Mouse (Mus musculus) heart, postnatal 25 days (tissue): ENCODE results near the gene Ogn. TPM values are rescaled to one million over a fixed set of nuclear protein-coding genes. Genes with fewer than 3 reads are reported as not detected.
"Not testable (repeated sequence)": the region's sequence is repeated elsewhere in the genome, so short reads cannot be mapped to it uniquely, and the experiment has no call there.

Experiments
- DNase-seq: peaks from one replicate; pipeline ENCODE4 v3.0.0; 2022; ENCODE audit warnings: low spot score
- intact Hi-C: fragments of 180-260 bp; cut with DNase I; formaldehyde crosslinking; loops from one replicate; pipeline ENCODE4 v1.15.1; 2025
- total RNA-seq, 2 experiments: library from RNA; stranded (reverse); gene quantifications; 2 replicates each; pipeline ENCODE4 v1.2.3; 2021

The Ogn gene
- total RNA-seq, result 10 to 100 TPM; 85.5 to 89.3 TPM

DNA sequence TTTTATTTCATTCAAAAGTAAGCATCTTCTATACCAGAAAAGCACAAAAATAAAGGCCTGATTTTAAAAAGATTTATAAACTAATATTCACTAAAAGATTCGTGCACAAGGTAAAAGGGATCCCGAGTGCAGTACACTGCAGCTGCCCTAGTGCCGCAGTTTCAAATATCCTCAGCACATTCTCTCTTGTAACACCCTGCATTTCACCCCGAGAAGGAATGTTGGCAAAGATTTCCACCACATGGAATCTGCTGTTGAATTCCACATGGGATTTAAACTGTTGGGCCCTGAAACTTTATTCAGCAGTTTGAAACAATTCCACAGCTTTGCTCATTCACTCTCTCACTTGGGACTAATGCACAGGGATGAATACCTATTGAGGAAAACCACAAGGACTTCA is at the start of gene Ogn:
Gene Ogn, plus strand, starts transcription at position 333 of the 400 bp plus-strand sequence.
- intact Hi-C loops, result no loop called here
- peak; percentile 31 for DNase-seq

DNA sequence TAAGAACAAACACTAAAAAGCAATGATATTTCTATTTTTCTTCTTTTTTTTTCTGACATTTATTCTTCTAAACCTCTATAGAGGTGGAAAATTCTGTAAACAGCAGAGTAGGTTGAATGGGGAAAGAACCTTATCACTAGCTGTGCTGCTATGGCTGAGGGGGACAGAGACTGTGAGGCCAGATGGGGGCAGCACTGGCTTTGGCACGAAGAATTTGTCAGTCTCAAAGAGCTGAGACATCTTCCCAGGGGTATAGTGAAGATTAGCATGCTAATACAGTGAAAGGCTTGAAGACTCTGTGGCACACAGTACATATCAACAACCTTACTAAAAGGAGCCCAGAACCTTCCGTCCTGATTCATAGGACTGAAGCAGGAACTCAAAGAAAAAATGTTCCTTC is 48.7 kb upstream of the Ogn start:
- DNase-seq, result no peak

DNA sequence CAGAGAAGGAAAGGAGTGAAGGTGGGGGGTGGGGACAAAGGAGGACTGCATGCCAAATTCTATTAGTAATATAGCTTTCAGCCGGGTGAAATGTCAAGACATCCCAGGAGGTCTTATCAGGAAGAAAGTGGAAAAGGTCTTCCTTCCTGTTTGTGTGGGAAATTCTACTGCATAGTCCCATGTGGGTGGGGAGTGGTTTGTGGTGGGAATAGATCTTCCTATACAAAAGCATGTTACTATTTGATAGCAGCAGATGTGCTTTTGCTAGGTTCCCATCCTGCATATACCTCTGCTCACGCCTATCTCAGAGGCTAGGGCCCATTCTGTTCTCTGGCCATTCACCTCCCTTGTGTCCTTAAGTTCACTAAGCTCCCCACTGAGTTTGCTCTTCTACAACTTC is 47.0 kb upstream of the Ogn start:
- intact Hi-C loops, result loop anchor here (2.0 to 5.0 kb wide), 3 partner anchors 20 to 114 kb away; no protein-coding TSS in a partner anchor
- DNase-seq, result no peak

More for the DNA sequence above, 48.7 kb upstream of the Ogn start:
- intact Hi-C loops, result no loop called here

DNA sequence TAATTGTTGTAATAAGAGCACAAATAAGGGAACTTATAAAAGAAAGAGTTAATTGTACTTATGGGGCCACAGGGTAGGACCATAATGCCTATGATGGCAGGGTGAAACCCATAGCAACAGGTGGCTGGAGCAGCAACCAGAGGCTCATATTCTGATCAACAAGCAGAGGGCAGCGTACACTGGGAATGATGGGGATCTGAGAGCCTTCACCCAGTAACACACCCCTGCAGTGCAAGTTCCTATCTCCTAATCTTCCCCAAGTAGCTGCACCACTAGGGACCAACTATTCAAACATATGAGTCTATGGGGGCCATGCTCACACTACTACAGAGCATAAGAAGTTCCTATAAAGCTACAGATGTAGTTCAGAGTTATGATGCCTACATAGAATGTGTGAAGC is 43.5 kb upstream of the Ogn start:
- DNase-seq, result no peak
- intact Hi-C loops, result loop anchor here (5.0 kb wide), 2 partner anchors 78 to 117 kb away; no protein-coding TSS in a partner anchor

DNA sequence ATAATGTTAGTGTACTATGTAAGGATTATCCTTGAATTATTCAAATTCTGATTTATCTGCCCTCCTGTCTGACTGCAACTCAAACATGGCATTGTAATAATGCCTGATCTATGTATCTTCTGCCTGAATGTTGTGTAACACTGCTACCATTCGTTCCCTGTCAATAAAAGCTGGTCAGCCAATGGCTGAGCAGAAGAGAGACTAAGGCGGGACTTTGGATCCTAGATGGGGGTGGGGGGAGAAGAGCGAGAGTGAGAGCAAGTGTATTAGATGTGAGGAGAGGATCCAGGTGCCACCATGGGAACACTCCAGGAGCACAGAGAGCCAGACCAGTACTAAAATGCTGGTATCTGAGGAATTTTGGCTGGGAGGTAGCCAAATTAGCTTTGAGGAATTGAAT is 37.5 kb upstream of the Ogn start:
- no peak for DNase-seq
- intact Hi-C loops, result no loop called here

DNA sequence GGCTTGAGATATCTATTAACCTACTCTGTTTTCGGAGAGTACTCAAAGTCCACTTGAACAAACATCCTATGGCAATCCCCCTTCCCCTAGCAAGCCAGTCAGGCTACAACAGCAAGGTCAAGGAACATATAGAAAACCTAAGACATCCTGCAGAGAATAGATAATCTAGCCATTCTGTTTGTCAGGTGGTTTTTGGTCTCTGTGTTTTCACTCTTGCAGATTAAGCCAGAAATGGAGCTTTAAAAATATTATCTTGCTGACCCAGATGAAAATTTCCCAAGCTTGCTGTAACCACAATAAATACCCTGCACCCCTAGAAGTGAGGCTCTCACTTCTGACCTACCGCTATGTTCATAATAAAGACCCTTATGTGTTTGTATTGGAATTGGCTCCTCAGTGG is 36.4 kb upstream of the Ogn start:
- intact Hi-C loops, result no loop called here

DNA sequence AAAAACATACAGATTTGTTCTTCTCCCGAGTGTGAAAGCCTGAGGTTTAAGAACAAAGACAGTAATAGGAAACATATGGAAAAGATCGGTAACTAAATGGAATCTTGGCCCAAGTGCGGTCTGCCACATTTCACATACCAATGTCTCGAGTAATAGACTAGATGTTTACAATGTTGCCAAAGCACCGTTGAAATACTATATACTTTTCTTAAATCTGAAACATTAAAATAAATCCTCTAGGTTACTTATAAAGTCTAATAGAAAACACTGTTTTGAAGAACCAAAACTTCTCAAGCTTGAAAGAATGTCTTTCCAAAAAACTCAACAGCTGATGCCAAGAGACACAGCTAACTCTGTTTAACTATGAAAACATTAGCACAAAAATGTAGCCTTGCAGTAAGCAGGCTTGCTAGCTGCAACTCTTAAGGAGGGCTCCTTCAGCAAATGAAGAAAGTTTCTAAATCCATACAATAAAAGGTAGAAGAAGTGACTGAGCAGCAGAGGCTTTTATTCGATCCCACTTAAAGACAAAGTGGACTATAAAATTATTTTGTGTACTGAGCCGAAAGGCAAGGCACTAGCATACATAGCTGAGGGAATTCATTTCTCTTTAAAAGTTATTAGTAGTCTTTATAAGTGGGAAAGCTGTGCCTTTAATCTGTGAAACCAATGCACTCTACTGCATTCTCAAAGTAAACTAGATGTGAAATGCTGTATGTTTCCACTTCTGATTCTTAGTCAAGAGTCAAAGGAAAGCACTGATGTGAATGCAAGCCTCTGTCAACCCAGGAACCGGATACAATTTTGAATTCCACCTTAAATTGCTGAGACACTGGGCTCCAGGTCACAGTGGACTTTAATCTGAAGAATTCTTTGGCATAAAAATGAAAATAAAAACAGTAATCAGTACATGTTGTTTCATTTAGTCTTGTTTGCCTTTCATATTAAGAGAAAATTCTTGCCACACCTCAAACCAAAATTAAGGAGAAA is 26.0 kb upstream of the Ogn start, which contains the start of gene Omd:
Gene Omd, plus strand, starts transcription at position 922 of the 990 bp plus-strand sequence.
- intact Hi-C loops, result loop anchor here (2.0 kb wide), 1 partner anchor 21 kb away; no protein-coding TSS in a partner anchor
- DNase-seq, result no peak

More for the DNA sequence above, 36.4 kb upstream of the Ogn start:
- no peak for DNase-seq

DNA sequence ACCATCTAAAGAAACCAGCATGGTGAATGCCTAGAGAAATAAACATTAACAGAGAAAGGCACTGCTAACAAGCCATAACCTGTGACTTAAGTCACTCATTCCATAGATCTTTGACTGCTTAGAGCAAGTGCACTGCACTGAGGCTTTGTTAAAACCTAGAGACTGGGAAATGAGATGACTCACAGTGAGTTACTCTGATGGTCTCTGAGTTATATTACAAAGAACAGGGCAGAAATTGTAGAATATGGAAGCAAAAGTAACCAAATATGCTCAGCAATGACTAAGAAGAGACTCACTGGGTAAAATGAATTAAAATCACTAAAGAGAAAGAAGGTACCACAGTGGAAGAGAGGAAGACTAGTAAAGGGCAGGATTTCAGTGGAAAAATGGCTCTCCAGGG is 24.0 kb upstream of the Ogn start:
- no peak for DNase-seq
- intact Hi-C loops, result no loop called here

DNA sequence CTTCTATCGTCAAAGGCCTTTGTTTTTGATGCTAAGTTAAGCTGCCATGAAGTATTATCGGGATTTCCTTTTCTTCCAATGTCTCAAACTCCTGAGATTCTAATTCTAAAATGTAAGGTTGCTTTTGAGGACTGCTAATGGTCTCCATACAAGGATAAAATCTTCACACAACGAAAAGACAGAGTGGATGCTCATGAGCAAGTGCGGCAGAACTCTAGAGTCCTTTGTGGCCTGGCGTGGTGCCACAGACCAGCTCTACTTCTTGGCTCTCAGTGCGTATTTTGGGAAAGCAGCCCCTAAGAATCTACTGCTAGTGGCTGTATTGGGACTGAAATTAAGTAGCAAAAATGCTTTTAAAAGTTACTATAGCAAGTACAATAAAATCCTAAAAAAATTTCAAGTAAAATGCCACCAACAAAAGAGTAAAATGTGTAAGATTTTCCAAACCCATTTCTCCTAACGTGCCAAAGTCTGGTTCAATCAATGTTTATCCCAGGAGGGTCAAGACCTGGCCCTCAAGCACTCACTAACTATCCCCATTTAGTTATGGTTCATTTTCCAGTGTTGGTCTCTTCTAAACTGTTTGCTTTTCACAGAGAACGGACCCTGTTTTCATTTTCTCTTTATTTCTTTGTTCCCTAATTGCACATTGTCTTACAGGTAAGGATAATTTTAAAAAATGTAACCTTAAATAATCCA is 23.4 kb upstream of the Ogn start:
- intact Hi-C loops, result no loop called here
- no peak for DNase-seq

DNA sequence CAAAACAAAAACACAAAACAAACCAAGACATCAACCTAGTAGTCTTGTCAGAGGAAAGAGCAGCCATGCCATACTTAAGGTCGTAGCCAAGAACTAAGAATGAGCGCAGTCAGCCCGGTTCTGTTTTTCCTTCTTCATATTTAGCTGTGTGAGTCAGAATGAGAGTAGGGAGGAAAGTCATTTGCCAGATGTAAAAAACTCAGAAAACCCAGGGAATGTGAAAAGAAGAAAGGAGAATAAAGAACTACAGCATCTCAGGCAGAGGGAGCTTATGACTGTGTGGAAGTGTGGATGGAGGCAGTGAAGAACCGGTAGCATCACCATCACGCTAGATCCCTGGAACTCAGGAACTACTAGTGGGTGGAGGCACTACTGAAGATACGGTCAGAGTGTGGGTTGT is 21.8 kb upstream of the Ogn start:
- intact Hi-C loops, result no loop called here
- DNase-seq, result no peak

DNA sequence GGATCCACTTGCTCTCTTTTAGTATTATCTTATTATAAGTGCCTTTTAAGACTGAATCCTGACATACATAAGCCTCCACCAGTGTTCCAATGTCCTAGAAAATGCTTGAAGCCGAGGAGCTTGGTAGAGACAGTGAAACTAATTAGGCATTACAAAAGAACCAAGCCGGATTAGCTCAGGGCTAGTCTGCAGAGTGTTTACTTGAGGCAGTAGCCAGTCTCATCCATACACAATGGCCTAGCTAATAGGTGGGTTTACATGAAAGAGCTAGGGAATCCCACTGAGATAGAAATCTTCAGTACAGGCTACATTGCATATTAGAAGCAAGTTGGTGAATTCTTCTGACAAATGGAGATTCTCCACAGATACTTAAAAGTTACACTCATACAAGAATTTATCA is 5.3 kb upstream of the Ogn start:
- DNase-seq, intact Hi-C loops: not testable (repeated sequence)

DNA sequence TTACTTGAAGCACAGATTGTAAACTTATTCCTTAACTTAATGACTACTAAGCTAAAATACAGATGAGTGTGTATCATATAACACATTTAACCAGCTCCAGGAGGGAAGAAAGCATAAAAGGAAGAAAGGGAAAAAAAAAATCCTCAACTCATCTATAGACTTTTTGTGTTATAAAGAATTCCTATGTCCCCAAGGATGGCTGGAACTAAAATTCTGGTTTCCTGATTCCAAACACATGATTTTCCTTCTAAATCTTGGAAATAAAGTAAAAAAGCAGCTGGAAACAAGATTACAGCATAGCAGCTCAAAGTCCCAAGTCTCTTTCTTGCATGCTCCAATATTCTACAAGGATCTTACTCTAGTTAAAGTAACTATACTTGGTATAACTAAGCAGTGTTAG is 4.2 kb upstream of the Ogn start:
- DNase-seq, result no peak

DNA sequence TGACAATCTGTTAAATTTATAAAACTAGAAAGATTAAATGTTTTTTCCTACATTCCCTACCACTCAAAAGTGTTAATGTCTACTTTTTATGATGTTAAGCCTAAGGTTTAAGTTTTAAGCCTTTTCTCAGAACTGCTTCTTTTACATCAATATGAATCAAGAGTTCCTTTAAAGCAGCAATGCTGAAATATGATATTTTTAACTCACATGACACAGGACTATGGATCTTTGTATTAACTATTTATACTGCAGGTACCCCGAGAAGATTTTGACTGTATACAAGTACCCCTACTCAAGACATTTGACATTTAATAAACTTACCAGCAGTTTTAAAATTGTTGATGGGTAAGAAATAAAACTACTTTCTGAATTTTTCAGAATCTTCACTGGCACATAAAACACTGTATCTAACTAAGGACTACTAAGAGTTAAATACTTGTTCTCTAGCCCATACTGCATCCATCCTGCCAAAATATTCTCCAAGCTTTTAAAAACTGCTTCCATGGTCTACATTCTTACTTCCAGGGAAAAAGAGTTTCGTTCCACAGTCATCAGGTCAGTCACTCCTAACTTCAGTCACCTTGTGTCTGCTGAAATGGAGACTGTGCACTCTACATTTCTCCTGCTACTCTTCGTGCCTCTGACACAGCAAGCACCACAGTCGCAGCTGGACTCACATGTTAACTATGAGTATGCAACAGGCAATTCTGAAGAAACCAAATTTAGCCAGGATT is 910 bp downstream of the Ogn start:
- DNase-seq, result no peak

More for the DNA sequence above, 4.2 kb upstream of the Ogn start:
- intact Hi-C loops, result no loop called here

DNA sequence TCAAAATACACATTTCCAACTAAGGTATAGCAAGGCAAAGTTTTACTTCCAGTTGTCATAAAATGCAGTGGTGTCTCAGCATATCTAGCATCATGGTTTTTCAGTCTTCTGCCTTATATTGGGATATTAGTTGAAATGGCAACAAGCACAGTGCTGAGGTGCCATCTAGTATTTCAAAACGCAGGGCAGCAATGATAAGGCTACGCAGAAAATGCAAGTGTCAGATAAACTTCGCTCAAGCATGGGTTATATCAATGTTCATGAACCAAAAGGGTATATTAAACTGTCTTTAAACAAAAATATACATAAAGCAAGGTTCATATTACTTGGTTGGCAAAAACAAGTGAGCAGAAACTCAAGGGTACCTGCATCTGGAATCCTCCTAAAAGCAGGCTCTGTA is 9.2 kb downstream of the Ogn start:
- no peak for DNase-seq
- intact Hi-C loops, result no loop called here

More for the DNA sequence above, 910 bp downstream of the Ogn start:
- intact Hi-C loops, result no loop called here

DNA sequence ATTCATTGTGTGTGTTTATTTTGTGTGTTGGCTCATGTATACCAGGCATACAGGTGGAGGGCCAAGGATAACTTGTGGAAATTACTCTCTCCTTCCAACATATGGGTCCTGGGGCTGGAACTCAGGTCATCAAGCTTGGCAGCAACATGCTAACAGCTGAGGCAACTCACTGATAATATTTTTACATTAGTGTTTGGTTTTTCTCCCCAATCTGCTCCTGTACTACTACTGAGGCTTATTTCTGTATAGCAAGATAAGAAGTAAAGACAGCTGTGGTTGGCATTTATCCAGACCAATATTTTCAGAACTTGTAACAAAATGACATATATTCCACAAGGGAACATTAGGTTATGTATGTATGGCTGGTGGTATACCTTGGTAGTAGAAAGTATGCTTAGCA is 10.5 kb downstream of the Ogn start:
- DNase-seq, result no peak
- intact Hi-C loops, result no loop called here

DNA sequence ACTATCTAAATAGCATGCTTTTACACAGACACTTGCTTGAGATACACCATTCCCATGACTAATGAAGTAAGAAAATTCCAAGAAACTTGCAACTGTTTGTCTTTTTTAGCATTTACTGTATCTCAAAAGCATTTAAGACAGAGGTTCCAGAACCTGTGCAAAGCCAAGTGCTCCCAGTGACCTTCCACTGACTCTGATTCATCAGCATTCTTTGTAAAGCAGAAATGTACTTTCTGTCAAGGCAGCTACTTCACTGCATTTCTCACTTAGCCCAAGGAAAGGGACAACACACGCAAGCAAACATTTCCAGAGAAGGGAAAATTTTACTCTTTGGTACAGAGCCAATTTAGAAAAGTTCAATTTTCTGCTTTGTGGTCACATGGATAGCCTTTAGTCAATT is 15.4 kb downstream of the Ogn start:
- DNase-seq, result no peak
- intact Hi-C loops, result no loop called here

DNA sequence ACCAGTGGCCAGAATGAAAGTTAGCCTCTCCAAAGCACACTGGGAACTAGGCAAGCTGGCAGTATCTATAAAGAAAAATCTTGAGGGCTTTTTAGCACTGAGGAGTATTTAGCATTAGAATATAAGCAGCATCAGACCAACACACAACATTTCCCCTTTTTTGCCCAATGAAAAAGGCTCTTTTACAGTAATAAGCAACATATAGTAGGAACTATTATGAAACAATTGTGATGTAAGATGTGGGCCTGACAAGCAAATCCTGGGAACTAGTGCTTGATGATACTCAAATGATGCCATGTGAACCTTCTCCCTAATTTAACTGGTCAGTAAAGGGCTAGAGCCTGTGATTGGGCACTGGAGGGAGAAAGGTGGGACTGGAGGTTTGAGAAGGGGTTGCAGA is 20.3 kb downstream of the Ogn start:
- DNase-seq, result no peak
- intact Hi-C loops, result no loop called here

DNA sequence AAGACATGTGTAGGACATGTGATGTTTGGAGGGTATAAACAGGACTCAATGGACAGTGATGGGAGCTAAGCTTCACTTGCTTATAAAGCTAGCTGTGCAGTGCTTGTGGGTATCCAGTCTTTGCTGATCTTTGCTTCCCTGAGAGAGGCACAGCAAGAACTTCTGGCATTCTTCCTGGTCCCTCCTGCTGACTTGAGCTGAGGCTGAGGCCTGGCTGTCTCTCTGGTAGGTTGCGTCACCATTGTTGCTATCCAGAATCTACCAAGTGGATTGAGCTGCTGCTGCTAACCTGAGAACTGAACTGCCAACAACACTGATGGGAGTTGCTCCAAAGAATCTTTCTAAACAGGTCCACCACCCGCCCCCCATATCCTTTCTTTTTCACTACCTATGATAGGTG is 21.2 kb downstream of the Ogn start:
- DNase-seq, result no peak

DNA sequence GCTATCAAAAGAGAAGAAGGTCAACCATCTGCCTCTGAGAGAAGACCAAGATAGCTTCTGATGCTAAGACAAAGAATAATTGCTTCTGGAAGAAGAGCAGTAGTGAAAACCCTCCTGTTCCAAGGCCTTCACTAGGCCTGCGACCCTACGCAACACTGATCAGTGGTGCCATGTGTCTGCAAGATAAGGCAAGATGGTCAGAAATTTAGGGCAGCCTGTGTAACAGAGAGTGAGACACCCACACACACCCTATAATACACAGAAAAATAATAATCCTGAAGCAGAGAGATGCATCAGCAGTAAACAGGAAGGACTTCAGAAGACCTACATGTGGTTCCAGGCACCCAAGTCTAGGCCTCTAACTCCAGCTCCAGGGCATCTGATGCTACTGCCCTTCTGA is 32.1 kb downstream of the Ogn start:
- intact Hi-C loops, result loop anchor here (5.0 kb wide), 2 partner anchors 78 to 303 kb away; no protein-coding TSS in a partner anchor
- DNase-seq, result no peak

More for the DNA sequence above, 21.2 kb downstream of the Ogn start:
- intact Hi-C loops, result no loop called here

DNA sequence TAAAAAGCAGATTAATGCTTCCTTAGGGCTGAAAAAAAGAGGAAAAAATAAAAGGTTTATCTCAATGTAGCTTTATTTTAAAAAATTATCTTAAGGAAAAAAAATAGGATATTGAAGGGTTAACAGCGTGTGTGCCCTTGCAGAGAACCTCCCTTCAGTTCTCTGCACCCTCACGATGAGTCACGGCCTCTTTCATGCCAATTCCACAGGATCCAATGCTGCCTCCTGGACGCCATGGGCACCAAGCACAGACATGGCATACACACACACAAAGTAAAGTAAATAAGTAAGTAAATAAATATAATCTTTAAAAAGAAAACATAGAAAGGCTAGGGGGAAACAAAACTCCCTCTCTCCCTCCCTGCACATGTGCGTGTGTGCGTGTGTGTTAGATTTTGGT is 34.8 kb downstream of the Ogn start:
- DNase-seq, result no peak
- intact Hi-C loops, result loop anchor here (5.0 kb wide), 2 partner anchors 80 to 305 kb away; no protein-coding TSS in a partner anchor
